Mouse (Mus musculus): Measurements from ENCODE around the gene Grhpr. TPM values are rescaled to one million over a fixed set of nuclear protein-coding genes. Genes with fewer than 3 reads are reported as not detected.
A peak's percentile ranks its signal among the peaks of the same experiment; 100 is the strongest.
"Not testable (repeated sequence)": the region's sequence is repeated elsewhere in the genome, so short reads cannot be mapped to it uniquely, and the experiment has no call there.

Grhpr gene
- total RNA-seq, 1 experiment from 2014 or later: 5.0 TPM

DNA sequence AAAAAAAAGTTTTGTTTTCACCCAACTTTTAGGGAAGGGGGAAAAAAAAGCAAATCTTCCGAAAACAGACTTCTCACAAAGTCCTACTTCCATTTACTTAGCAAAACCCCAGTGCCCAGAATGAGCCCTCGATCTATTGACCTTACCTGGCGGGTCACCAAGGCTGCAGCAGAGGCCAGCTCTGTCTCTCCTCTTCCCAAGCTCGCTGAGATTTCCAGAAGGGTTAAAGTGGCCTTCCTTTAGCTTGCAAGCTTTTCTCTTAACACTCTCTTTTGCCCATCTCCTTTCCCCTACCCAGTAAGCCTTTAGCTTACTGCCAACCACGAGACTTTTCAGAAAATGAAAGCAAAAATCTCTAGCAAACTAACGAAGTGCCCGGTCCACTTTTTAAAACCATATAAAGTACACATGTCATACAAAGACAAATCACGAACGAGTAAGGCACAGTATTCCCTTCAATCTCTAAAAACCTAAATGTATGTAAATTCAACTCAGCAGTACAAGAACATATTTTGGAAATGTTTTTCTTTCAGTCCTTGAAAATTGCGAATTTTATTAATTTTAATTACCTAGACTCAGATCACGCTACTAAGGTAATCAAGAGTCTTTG is 29.7 kb downstream of the Grhpr start:
- ATAC-seq (replicated peaks; ENCODE audit: insufficient number of reproducible peaks, low FRiP score, low TSS enrichment, poor library complexity, severe bottlenecking): no peak

DNA sequence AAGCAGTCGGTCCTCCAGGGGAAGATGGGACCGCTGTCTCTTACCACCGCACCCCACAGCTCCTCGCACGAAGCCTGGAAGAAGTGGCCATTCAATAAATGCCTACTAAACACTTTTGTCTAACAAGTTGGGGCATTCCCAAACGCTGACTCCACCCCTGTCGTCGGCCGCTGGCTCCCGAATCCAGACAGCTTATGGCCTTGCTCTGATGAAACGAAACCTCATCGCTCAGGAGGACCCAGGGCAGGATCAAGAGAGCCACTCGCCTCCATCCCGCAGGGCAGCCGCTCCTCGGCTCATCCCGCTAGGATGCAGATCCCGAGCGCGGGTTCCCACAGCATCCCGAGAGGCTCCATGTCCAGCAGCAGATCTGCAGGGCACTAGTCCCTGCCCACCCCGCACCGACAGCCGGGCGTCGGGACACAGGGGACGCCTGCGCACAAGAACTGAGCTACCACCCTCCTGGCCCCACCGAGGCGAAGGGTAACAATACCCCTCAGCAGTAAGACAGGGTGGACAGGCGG is 30.4 kb downstream of the Grhpr start:
- ATAC-seq (replicated peaks; ENCODE audit: insufficient number of reproducible peaks, low FRiP score, low TSS enrichment, poor library complexity, severe bottlenecking): no peak

DNA sequence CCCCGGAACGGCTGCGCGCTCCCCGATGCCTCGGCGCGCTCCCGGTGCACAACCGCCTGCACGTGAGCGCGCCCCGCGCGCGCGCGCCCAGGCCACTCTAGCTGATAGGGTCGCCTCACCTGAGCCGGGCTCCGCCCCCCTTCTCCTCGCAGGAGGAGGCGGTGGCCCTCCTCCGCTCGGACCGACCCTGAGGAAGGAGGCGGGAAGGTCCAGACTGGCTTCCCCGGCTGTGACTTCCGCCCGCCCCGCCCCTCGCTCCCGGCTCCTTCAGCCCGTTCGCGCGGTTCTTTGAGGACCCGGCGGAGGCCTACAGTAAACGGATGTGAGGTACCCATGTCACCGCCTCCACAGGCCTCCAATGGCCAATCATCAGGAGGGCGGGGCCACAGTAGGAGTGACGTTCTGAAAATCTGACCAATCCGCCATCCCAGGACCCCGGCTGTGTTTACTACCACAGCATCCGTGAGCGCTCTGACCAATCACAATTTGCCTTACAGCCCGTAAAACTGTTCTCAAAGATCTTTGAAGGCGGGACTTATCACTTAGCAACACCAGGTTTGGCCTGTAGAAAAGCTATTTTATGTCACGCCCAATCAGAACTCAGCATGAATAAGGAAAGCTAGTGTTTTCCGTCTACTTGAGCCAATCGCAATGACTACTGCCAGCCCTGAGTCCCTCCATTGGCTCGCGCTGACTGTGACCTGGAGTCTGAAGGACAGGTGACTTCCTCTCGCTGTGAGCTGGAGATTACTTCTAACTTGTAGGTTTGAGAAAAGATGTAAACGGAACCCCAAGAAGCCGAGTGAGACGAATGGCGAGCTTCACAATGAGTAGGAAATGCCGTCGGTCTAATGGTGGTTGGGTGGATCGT is 31.1 kb downstream of the Grhpr start, which contains the start of gene Zbtb5:
Zbtb5 (minus strand) TSS at position 308 of the 871 bp plus-strand sequence.
- ATAC-seq (replicated peaks; ENCODE audit: insufficient number of reproducible peaks, low FRiP score, low TSS enrichment, poor library complexity, severe bottlenecking): peak; percentile 96

DNA sequence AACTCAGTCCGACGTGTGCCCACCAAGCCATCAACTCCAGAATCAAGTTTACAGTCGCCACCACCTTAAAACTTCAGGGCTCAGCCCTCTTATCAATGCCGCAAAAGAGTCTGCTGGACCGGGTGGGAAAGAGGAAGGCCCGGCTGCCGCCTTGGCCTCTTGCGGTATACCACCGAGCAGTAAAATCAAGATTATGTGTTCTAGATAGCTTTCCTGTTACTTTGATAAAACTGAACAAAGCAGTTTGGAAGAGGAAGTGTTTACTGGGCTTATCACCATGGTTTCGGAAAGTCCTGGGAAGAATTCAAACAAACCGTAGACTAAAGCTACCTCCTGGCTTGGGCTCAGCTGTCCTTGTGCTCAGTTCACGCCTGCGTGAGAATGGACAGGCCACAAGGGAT is 31.8 kb downstream of the Grhpr start:
- peak; percentile 4; the same call in 1 of the 2 replicates for ATAC-seq (replicated peaks; ENCODE audit: insufficient number of reproducible peaks, low FRiP score, low TSS enrichment, poor library complexity, severe bottlenecking)

DNA sequence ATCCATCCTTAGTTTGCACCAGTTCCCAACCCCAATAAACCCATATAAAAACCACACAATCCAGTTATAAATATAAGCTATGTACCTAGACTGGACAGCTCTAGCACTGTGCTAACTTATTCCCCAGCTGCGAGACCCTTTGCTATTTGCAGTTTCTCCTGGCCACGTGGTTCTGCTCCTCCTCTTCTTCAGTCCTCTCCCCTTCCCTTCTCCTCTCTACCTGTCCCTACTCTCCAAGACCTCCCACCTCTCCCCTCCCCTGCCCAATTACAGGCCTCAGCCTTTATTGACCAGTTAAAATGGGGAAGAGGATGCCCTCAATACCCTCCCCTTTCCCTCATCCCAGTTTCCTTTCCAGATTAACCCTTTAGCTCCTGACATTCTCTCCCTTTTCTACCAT is 32.3 kb downstream of the Grhpr start:
- no peak for ATAC-seq (replicated peaks; ENCODE audit: insufficient number of reproducible peaks, low FRiP score, low TSS enrichment, poor library complexity, severe bottlenecking)

DNA sequence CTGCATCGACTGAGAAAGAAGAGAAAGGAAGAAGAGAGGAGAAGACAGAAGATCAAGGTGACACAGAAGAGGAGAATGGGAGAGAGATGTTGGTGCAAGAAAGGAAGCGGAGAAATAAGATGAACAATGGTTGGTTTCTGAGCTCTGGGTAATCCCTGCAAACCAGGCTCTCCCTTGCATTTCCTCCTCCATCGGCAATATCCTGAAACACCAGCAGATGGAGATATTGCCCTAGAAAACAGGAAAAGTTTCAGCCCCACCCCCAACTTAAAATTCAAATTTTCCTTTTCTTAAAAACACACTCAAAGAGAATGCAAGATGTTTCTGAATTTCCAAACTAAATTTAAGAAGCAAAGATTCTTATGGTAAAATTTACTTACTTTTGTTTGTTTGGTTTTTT is 34.4 kb downstream of the Grhpr start:
- ATAC-seq (replicated peaks; ENCODE audit: insufficient number of reproducible peaks, low FRiP score, low TSS enrichment, poor library complexity, severe bottlenecking): no peak

DNA sequence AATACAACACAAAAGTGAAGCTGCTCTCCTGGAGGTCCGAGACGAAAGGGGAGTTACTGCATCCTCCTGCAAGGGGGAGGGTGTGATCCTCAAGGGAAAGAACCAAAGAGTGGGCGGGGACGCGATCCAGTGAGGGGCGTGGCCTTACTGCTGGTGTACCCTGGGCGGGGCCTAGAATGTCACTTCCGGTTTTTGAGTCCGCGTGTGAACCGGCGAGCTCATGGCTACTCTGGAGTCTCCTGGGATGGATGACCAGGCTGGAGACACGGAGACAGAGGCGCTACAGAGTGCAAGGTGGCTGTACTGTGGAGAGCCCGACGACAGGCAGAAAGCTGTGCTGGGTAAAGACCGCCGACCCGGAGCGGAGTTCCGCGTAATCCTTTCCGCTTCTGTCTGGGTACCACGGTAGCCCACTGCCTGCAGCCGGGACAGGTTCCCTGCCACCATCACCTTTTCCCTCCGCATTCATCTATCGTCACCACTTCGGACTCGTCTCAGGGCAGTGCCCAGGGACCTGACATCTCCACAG is 37.3 kb downstream of the Grhpr start, which contains the start of gene Polr1e:
Polr1e (plus strand) TSS at position 132 of the 529 bp plus-strand sequence.
- ATAC-seq (replicated peaks; ENCODE audit: insufficient number of reproducible peaks, low FRiP score, low TSS enrichment, poor library complexity, severe bottlenecking): peak; percentile 94

DNA sequence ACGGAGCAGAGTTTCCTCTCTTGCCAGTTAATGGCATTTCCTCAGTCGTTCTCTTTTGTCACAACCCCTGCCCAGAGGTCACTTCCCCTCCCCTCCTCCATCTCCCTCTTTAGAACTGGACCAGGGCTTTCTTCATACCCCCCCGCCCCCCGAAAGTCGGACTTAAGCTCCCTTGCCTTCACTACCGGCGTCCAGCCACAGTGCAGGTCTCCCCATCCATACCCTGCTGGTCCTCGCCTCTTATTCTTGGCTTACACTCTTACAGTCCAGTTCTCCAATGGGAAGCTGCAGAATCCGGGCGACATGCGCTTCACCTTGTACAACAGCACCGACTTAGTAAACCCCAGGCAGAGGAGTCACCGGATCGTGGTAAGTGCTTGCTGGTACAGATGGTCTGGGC is 37.8 kb downstream of the Grhpr start:
- ATAC-seq (replicated peaks; ENCODE audit: insufficient number of reproducible peaks, low FRiP score, low TSS enrichment, poor library complexity, severe bottlenecking): no peak

DNA sequence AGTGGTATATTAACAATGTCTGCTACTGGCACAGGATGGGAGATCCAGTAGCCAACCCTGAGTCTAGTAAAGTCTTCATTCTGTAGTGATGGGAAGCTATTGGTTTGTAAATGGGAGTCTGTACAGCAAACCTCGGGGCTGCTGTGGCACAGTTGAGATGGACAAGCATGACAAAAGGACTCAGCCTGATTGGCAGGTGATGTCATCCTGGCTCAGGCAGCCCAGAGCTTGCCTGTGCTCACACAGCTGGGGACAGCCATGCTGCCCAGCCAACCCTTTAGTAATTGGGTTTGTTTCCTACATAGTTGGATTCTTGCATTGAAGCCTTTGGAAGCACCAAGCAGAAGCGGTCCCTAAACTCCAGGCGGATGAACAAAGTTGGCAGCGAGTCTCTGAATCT is 45.3 kb downstream of the Grhpr start:
- no peak for ATAC-seq (replicated peaks; ENCODE audit: insufficient number of reproducible peaks, low FRiP score, low TSS enrichment, poor library complexity, severe bottlenecking)

DNA sequence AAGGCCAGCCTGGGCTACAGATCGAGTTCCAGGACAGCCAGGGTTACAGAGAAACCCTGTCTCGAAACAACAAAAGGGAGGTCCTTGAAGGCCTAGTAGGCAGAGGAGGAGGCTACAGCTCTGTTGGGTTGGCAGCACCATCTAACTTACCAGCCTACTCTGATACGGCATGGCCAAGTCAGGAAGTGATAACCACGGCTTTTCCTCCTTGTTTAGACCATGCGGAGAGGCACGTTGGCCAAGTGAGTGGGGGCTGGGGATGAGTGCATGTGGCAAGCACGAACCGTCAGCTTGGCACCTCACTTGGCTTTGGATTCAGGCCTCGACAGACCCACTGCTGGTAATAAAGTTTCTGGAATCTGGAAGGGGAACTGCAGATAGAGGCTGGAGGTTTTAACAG is 51.4 kb downstream of the Grhpr start:
- no peak for ATAC-seq (replicated peaks; ENCODE audit: insufficient number of reproducible peaks, low FRiP score, low TSS enrichment, poor library complexity, severe bottlenecking)

DNA sequence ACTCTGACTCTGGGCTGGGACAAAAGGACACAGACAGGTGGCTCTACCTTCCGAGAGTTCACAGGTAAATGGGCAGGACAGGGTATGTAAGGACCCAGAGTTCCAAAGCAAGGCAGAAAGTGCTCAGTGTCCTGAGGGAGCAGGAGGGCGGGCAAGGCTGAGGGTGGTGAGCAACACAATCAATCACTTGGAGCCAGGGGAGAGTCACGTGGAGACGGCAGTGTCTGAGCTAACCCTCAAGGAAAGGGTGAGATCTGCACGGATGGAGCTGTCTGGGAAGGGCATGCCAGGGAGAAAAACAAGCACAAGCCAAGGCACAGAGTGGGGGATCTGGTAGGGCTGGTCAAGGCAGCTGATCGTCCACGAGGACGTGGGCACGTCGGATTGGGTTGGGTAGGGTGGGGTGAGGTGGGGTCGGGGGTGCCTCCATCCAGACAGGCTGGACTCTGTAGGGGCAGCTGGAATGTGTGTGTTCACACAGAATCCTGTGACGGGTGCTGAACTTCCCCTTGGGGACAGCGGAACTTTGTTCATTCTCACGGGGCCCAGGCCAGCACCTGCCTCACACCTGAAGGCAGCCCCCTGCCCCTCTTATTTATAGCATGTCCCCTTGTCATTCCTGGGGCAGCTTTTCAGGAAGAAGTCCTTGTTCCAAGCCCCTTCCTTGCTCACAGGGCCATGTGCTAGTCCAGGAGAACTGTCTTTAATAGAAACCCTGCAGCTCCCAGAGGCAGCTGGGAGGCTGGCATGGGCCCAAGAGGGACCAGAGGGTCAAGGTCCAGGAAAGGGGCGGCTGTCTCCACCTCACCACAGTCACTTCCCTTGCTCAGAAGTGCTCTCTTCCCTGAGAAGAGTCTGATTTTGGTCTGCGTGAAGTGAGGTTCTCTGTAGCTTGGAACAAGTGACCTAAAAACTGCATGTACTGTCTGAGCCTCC is 53.8 kb downstream of the Grhpr start:
- ATAC-seq (replicated peaks; ENCODE audit: insufficient number of reproducible peaks, low FRiP score, low TSS enrichment, poor library complexity, severe bottlenecking): no peak

DNA sequence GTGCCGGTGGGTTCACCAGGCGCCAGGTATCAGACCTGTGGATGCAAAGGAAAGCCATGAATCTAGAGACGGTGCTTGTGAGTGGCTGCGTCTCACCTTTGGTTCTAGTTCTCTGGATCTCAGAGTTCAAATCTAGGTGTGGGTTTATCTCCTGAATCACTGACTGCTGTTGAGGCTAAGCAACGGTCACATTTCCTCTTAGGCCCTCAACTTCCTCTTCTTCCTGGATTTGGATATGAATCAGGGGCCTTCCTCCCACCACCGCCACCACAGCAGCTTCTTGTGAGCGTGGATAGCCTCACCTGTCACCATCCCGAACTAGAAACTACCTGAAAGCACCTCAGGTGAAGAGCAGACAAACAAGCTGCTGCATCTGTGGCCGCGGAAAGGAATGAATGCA is 54.9 kb downstream of the Grhpr start:
- no peak for ATAC-seq (replicated peaks; ENCODE audit: insufficient number of reproducible peaks, low FRiP score, low TSS enrichment, poor library complexity, severe bottlenecking)

DNA sequence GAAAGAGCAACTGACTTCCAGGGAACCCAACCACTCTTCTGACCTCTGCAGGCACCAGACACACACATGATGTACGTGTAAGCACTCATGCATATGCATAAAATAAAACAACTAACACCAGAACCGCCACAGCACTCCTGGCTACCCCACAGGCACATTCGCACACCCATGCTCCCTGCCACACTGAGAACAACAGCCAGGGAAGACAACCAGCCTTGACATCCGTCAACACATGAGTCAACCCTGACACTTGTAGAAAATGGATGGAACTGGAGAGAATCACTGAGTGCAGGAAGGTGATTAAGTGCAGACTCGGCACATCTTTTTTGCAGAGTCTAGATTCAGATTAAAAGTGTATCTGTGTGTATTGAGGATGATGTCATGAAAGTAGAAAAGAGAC is 55.4 kb downstream of the Grhpr start:
- ATAC-seq (replicated peaks; ENCODE audit: insufficient number of reproducible peaks, low FRiP score, low TSS enrichment, poor library complexity, severe bottlenecking): no peak

DNA sequence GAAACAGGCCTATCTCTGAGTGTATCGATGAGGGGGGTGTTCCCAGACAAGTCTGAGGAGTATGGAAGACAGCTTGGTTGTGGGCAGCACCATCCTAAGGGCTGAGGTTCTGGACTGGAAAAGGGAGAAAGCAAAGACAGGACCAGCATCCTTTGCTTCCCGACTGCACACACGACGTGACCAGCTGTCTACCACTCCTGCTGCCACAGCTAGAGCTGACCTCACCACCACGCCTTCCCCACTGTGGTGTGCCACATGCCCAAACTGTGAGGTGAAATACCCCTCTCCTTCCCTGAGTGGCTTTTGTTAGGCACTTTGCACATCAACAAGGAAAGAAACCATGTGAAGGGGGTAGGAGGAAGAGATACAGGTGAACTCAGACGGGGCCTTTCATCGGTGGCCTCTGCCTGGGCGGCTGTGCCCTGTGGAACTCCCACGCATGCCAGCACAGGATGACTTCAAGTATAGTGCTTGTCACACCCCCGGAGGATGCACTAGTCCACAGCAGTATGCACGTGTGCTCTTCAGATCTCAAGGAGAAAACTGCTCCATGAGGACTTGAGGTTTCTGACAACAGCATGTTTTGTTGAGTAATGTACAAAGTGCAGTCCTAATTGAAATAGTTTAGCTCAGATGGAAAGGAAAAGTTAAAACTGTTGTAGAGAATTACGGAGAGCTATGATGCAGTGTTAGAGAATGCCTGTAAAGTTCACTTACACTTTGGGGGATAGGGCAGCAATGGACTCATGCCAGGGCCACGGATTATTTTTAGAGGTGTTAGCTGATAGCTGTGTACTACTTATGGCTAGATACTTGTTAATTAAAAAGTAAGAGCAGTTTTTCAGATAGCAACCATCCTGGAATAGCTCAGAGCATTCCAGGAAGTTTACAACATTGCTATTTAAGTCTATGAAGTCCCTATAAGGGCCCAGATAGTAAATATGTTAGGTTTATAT is 56.5 kb downstream of the Grhpr start:
- no peak for ATAC-seq (replicated peaks; ENCODE audit: insufficient number of reproducible peaks, low FRiP score, low TSS enrichment, poor library complexity, severe bottlenecking)

DNA sequence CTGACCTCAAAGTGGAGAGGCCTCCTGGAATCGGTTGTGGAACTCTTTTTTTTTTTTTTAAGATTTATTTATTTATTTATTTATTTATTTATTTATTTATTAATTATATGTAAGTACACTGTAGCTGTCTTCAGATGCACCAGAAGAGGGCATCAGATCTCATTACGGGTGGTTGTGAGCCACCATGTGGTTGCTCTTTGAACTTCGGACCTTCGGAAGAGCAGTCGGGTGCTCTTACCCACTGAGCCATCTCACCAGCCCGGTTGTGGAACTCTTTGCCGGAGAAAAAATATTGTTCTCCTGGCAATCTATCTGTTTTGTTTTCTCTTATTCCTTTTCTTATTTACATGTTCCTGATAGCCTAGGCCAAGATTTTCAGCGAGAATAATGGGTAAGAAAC is 57.7 kb downstream of the Grhpr start:
- ATAC-seq (replicated peaks; ENCODE audit: insufficient number of reproducible peaks, low FRiP score, low TSS enrichment, poor library complexity, severe bottlenecking): not testable (repeated sequence)

DNA sequence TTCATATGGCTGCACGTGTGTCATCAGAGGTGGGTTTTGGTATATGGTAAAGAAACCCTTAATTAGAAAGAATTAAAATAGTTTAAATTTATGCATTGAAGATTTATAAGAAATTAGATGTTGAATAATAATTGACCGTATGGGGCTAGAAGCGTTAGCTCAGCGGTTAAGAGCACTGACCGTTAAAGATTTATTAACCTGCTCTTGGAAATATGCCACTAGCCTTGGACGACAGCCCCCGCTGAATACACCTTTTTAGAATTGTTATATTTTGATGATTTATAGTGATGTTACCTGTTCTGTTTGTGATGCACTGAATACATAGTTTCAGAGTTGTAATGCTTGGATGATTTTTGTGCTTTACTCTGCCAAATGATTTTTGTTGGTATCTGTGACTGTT is 58.4 kb downstream of the Grhpr start:
- not testable (repeated sequence) for ATAC-seq (replicated peaks; ENCODE audit: insufficient number of reproducible peaks, low FRiP score, low TSS enrichment, poor library complexity, severe bottlenecking)
